Mouse (Mus musculus) hindbrain, embryonic 15.5 days (tissue): ENCODE measurements around the gene Tmem14c. TPM values are rescaled to one million over a fixed set of nuclear protein-coding genes. Genes with fewer than 3 reads are reported as not detected.

Source experiments
- ATAC-seq: fragments of 200-750 bp; cut with Nextera tagmentation; 2 replicates; pipeline ENCODE4 v1.8.0; 2017; ENCODE audit warnings: low read depth, moderate number of reproducible peaks, moderate TSS enrichment; ENCODE audit not compliant: low FRiP score
- H3K27ac ChIP-seq: fragments of 300-500 bp; sonication (generic); replicated peaks from 2 replicates; pipeline ENCODE4 v1.5.1; 2015; ENCODE audit warnings: mild to moderate bottlenecking, inconsistent platforms
- H3K27me3 ChIP-seq: fragments of 300-500 bp; sonication (generic); 2 replicates; pipeline ENCODE4 v1.6.1; 2015; ENCODE audit warnings: control low read depth, inconsistent platforms
- H3K36me3 ChIP-seq: fragments of 300-500 bp; sonication (generic); 2 replicates; pipeline ENCODE4 v1.6.1; 2015; ENCODE audit warnings: control low read depth, inconsistent platforms
- H3K4me1 ChIP-seq: fragments of 300-500 bp; sonication (generic); replicated peaks from 2 replicates; pipeline ENCODE4 v1.6.1; 2015; ENCODE audit warnings: control low read depth, inconsistent platforms
- H3K4me2 ChIP-seq: fragments of 300-500 bp; sonication (generic); 2 replicates; pipeline ENCODE4 v1.6.1; 2015; ENCODE audit warnings: moderate library complexity, mild to moderate bottlenecking, inconsistent platforms
- H3K4me3 ChIP-seq: fragments of 300-500 bp; sonication (generic); 2 replicates; pipeline ENCODE4 v1.5.1; 2015; ENCODE audit warnings: mild to moderate bottlenecking, inconsistent platforms
- H3K9ac ChIP-seq: fragments of 300-500 bp; sonication (generic); 2 replicates; pipeline ENCODE4 v1.6.1; 2015; ENCODE audit warnings: inconsistent platforms
- H3K9me3 ChIP-seq: fragments of 300-500 bp; sonication (generic); 2 replicates; pipeline ENCODE4 v1.6.1; 2016; ENCODE audit warnings: control low read depth, inconsistent platforms
- WGBS: fragments of 180-500 bp; shearing (Covaris S2); methylation state at CpG from one replicate; pipeline ENCODE4 v1.1.7; 2015; 5-methylcytosine and 5-hydroxymethylcytosine counted together
- polyA plus RNA-seq: library from polyadenylated mRNA; unstranded; fragments of >200 nt; fragmentation: Nextera tagmentation; extraction: Ambion mirVana; gene quantifications from 2 replicates; pipeline ENCODE4 v1.2.1, GENCODE M21; 2015

Gene Tmem14c
- polyA plus RNA-seq: 126 and 129 TPM in 2 replicates

DNA sequence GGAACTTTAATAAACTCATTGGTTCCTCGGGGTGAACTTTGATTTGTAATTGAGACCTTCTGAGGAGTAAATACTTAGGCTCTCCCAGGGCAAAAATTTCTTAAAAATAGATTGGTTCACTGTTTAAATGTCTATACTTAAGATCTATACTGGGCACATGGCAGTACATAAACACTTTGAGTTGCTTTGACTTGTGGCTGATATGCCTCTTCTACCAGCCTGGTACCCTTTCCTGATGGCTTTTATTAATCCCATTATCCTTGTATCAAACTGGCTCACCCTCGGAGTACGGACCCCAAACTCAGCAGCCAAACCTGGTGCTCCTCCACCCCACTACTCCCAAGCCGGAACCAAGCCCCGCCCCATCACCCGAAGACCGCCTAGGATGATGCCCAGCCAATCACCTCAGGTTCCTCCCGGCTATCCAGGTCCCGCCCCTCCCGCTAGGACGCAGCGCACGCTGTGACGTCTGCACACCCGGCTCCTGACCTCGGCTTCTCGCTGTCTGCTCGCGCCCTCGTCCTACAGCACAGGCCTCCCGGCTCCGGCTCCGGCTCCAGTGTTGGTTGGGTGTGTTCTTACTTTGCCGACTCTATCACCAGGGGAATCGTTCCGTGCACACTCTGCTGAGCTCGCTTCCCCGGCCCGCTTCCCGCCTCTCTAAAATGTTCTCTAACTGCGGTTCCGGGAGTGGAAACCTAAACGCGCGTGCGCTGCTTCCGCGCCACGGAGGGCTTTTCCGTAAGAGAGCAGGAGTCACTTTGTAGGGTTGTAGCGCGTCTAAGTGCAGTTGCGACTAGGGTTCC is at the start of gene Tmem14c:
TSS of gene Tmem14c (plus strand) at position 464 of the 806 bp plus-strand sequence.
- Histone ChIP-seq H3K4me3 (peak within 1 kb of the TSS; percentile 66), H3K4me2 (peak within 1 kb of the TSS; percentile 59), H3K27ac (peak within 1 kb of the TSS; percentile 91), H3K4me1 (peaks cover 20% of the 10 kb centered on the region), H3K27me3 (no peaks in the 10 kb centered on the region), H3K9ac (peak within 1 kb of the TSS; percentile 63), H3K9me3 (no peaks in the 10 kb centered on the region), H3K36me3 (peaks cover 27% of the 10 kb centered on the region)
- WGBS: under 1% methylated on average over 43 of the region's 43 CpGs
- ATAC-seq: peak; percentile 99

DNA sequence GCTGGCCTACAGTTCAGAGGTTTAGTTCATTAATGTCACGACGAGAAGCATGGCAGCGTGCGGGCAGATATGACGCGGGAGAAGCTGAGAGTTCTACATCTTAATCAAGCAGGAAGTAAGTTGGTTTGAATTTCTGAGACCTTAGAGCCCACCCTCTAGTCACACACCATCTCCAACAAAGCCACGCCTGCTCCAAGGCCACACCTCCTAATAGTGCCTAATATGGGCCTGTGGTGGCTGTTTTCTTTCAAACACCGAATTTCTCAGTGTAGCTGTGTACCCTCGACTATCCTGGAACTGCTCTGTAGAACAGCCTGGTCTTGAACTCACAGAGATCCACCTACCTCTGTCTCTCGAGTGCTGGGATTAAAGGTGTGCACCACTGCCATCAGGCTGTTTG is 48.5 kb upstream of the Tmem14c start:
- Histone ChIP-seq H3K27ac (no peak overlapping the region), H3K4me3 (no peak overlapping the region), H3K9ac (no peak overlapping the region), H3K9me3 (no peaks in the 10 kb centered on the region), H3K4me1 (no peaks in the 10 kb centered on the region), H3K36me3 (no peaks in the 10 kb centered on the region), H3K4me2 (no peak overlapping the region), H3K27me3 (no peaks in the 10 kb centered on the region)
- no peak for ATAC-seq
- WGBS: 93% methylated on average over 10 of the region's 10 CpGs

DNA sequence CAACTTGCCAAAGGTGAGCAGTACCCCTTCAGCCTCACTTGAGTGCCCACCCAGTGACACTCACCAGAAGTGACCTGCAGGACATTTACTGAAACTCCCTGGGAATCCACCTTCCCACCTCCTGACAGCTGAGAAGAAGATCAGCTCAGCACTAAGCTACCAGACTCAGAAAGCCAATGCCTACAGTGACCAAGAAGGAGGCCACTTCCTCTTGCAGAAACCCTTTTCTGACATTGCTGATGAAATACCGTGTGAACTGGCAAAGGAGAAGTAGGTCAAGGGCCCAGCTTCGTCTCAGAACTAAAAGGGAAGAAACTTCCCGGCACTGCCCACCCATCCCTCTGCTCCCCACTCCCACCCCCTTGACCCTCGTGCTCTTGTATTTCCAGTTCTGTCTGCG is 47.5 kb upstream of the Tmem14c start:
- no peaks in the 10 kb centered on the region for H3K27me3 ChIP-seq
- WGBS: 83% methylated on average over 5 of the region's 5 CpGs
- H3K9ac ChIP-seq: no peak overlapping the region
- no peak overlapping the region for H3K27ac ChIP-seq
- no peaks in the 10 kb centered on the region for H3K9me3 ChIP-seq
- no peak overlapping the region for H3K4me3 ChIP-seq
- H3K36me3 ChIP-seq: no peaks in the 10 kb centered on the region
- no peak for ATAC-seq
- no peak overlapping the region for H3K4me2 ChIP-seq
- no peaks in the 10 kb centered on the region for H3K4me1 ChIP-seq

DNA sequence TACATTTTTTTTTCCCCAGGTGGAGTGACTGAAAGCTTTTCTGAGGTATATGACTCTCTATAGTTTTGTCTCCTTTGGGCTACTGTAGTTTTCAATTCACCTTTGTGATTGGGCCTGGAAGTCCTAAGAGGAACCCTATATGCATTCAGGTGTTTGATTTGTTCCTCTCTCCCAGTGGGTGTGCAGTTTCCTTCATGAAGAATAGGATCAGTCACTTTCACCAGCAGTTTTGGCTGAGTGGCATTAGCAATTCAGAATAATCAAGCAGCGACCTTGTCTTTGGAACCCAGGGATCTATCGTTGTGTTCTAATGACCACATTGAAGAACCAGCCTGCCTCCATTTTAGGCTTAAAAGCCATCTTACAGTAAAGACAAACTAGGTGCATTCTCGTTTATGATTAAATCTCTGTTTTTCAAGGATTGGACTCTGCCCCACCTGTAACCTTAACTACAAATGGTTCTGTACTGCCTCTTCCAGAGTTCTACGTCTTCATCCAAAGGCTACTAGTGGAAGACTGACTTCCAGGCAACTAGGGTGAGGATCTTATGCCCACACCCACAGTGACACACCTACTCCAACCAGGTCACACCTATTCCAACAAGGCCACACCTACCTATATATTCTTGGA is 46.2 kb upstream of the Tmem14c start:
- H3K9ac ChIP-seq: no peak overlapping the region
- ATAC-seq: no peak
- H3K4me2 ChIP-seq: no peak overlapping the region
- 96% methylated on average over 4 of the region's 4 CpGs for WGBS
- no peaks in the 10 kb centered on the region for H3K9me3 ChIP-seq
- H3K4me1 ChIP-seq: no peaks in the 10 kb centered on the region
- H3K4me3 ChIP-seq: no peak overlapping the region
- no peaks in the 10 kb centered on the region for H3K36me3 ChIP-seq
- no peaks in the 10 kb centered on the region for H3K27me3 ChIP-seq
- H3K27ac ChIP-seq: no peak overlapping the region

DNA sequence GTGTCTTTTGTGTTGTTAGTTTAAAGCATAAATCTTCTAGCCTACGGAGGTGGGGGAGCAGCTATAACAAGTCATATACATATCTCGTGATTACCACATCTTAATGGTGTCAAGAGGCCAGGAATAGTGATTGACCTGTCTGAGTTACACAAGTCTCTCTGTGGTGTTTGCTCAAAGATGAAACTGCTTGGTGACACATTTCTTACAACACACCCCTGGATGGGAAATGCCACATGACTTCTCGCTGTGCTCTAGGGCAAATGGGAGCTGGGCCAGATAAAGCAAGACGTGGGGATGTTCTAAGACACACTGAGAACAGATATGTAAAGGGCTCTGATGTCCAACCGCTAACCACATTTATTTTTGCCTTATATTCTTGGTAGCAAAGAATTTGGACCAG is 44.8 kb upstream of the Tmem14c start:
- Histone ChIP-seq H3K4me2 (no peak overlapping the region), H3K4me3 (no peak overlapping the region), H3K9me3 (no peaks in the 10 kb centered on the region), H3K36me3 (no peaks in the 10 kb centered on the region), H3K27me3 (no peaks in the 10 kb centered on the region), H3K27ac (no peak overlapping the region), H3K4me1 (no peaks in the 10 kb centered on the region), H3K9ac (no peak overlapping the region)
- WGBS: 90% methylated on average over 5 of the region's 5 CpGs
- ATAC-seq: no peak

DNA sequence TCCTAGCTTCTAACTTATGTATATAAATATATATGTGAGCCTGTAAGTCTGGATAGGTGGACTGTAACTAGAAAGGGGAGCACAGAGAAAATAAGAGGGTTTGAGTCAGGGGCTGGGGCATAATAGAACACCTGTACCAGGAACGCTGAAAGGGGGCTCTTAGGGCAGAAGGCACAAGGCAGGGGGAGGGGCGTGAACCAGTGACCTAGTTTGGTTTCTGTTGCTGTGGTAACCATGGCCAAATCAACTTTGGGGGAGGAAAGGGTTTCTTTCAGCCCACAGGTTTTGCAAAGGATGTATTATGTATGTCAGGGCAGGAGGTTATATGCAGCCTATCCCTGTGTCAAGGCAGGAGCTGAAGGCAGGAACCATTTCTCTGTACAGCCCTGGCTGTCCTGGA is 44.3 kb upstream of the Tmem14c start:
- Histone ChIP-seq H3K27me3 (no peaks in the 10 kb centered on the region), H3K9me3 (no peaks in the 10 kb centered on the region), H3K4me2 (no peak overlapping the region), H3K27ac (no peak overlapping the region), H3K36me3 (no peaks in the 10 kb centered on the region), H3K4me3 (no peak overlapping the region), H3K9ac (no peak overlapping the region), H3K4me1 (no peaks in the 10 kb centered on the region)
- 88% methylated on average over 2 of the region's 2 CpGs for WGBS
- no peak for ATAC-seq

DNA sequence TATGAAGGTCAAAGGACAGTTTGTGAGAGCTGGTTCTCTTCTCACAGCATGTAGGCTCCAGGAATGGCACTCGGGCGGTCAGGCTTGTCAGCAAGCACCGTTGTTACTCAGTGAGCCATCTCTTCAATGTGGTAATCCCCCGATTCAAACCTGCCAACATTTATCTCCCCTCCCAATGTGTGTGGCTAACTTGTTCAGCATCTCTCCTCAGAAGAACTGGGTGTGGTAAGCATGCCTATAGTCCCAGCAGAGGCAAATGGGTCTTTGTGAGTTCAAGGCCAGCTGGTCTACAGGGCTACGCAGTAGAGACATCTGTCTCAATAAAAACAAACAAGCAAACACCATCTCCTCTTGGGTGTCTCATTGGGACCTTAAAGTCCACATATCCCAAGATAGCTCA is 43.1 kb upstream of the Tmem14c start:
- H3K27me3 ChIP-seq: no peaks in the 10 kb centered on the region
- WGBS: 91% methylated on average over 5 of the region's 5 CpGs
- H3K4me1 ChIP-seq: no peaks in the 10 kb centered on the region
- no peak for ATAC-seq
- H3K4me2 ChIP-seq: no peak overlapping the region
- H3K27ac ChIP-seq: no peak overlapping the region
- H3K36me3 ChIP-seq: no peaks in the 10 kb centered on the region
- H3K9me3 ChIP-seq: no peaks in the 10 kb centered on the region
- H3K9ac ChIP-seq: no peak overlapping the region
- no peak overlapping the region for H3K4me3 ChIP-seq

DNA sequence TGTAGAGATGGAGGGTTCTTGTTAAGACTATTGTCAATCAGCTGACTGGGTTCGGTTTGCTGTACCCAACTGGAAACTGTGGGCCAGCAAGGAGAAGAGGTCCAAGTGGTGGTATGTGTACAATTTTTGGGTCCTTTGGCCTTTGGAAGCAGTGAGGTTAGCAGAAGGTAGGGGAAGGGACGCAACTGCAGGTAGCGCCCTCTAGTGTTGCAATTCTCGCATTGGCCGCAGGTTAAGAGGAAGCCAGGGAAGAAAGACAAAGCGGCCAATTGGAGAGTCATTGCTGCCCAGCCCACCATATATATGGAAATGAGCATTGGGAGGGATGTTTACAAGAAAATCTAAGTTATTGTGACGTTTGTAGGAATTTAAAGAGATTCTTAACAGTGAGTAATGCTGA is 38.5 kb upstream of the Tmem14c start:
- H3K4me2 ChIP-seq: no peak overlapping the region
- H3K36me3 ChIP-seq: no peaks in the 10 kb centered on the region
- ATAC-seq: no peak
- H3K9ac ChIP-seq: no peak overlapping the region
- H3K27me3 ChIP-seq: no peaks in the 10 kb centered on the region
- H3K27ac ChIP-seq: no peak overlapping the region
- H3K4me3 ChIP-seq: no peak overlapping the region
- 14% methylated on average over 7 of the region's 7 CpGs for WGBS
- no peaks in the 10 kb centered on the region for H3K4me1 ChIP-seq
- H3K9me3 ChIP-seq: no peaks in the 10 kb centered on the region

DNA sequence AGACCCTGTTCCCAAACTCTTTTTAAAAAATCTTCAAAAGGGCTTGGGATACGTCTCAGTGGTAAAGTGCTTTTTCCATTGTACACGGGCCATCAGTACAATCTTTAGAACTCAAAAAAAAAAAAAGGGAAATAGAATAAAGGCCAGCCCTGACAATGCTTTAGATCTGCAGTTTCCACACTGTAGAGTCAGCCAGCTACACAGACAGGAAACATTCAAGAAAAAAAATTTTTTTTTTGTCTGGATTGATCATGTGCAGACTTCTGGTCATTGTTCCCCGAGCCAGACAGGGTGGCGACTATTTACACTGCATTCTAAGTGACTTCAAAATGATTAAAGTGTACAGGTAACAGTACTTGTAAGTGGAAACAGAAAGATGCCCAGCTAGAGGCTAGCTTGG is 37.4 kb upstream of the Tmem14c start:
- H3K4me1 ChIP-seq: no peaks in the 10 kb centered on the region
- WGBS: 83% methylated on average over 4 of the region's 4 CpGs
- H3K9ac ChIP-seq: no peak overlapping the region
- no peaks in the 10 kb centered on the region for H3K27me3 ChIP-seq
- H3K27ac ChIP-seq: no peak overlapping the region
- H3K9me3 ChIP-seq: no peaks in the 10 kb centered on the region
- H3K4me3 ChIP-seq: no peak overlapping the region
- no peaks in the 10 kb centered on the region for H3K36me3 ChIP-seq
- no peak overlapping the region for H3K4me2 ChIP-seq
- ATAC-seq: no peak

DNA sequence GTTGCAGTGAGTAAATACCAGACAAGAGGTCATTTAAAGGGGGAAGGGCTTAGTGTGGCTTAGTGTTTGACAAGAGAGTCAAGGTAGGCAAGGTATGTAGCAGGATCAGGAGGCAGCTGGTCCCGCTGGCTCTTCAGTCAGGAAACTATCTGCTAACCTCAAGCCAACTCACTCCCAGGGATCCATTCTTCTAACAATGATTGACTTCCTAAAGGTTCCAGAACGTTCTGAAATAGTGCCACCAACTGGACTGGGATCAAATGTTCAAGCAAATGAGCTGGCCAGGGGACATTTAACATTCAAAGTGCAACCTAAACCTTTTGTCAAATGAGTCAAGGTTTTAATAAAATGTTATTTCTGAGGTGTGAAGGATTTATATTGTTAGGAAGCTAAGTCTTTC is 36.8 kb upstream of the Tmem14c start:
- Histone ChIP-seq H3K36me3 (no peaks in the 10 kb centered on the region), H3K9ac (no peak overlapping the region), H3K27ac (no peak overlapping the region), H3K9me3 (no peaks in the 10 kb centered on the region), H3K4me3 (no peak overlapping the region), H3K4me2 (no peak overlapping the region), H3K27me3 (no peaks in the 10 kb centered on the region), H3K4me1 (no peaks in the 10 kb centered on the region)
- 52% methylated on average over 2 of the region's 2 CpGs for WGBS
- ATAC-seq: no peak

DNA sequence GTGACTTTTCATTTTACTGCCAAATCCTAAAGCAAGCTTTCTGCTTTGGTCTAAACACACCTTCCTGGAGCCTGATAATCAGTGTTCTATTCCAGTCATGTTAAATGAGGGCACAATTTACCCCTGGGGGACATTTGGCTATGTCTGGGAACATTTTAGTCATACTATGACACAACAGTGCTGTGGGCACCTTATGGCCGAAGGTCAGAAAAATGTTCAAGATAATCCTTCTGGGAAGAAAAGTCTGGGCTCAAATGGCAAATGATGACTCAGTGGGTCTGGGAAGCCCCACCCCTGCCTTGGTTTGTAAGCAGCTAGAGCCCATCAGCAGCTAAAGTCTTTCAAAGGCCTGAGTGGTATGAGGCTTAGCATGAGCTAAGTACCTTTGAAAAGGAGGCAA is 33.3 kb upstream of the Tmem14c start:
- 89% methylated on average over 1 of the region's 1 CpGs for WGBS
- no peaks in the 10 kb centered on the region for H3K36me3 ChIP-seq
- no peak overlapping the region for H3K9ac ChIP-seq
- no peaks in the 10 kb centered on the region for H3K27me3 ChIP-seq
- no peak for ATAC-seq
- no peaks in the 10 kb centered on the region for H3K4me1 ChIP-seq
- no peaks in the 10 kb centered on the region for H3K9me3 ChIP-seq
- H3K4me3 ChIP-seq: no peak overlapping the region
- no peak overlapping the region for H3K27ac ChIP-seq
- H3K4me2 ChIP-seq: no peak overlapping the region

DNA sequence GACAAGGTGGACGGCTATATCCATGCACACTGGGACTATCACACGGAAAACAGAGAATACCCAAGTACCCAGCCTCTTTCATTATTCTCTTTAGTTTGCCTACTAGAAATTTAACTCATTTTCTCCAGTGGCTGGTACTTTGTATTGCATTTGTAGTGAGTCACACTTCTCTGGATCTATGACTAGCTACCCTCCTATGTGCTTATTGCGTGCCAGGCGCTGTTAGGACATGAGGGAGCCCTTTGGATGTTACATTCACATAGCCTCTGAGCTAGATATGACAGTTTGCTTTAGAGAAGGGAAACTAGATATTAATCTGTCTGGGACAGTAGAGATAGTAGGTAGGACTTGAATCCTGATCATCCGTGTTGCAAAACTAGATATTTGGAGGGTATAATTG is 30.0 kb upstream of the Tmem14c start:
- Histone ChIP-seq H3K9ac (no peak overlapping the region), H3K4me1 (no peaks in the 10 kb centered on the region), H3K36me3 (no peaks in the 10 kb centered on the region), H3K4me2 (no peak overlapping the region), H3K9me3 (no peaks in the 10 kb centered on the region), H3K27me3 (no peaks in the 10 kb centered on the region), H3K27ac (no peak overlapping the region), H3K4me3 (no peak overlapping the region)
- WGBS: 95% methylated on average over 5 of the region's 5 CpGs
- no peak for ATAC-seq
